Mouse (Mus musculus): Measurements from ENCODE around the gene Abr. TPM values are rescaled to one million over a fixed set of nuclear protein-coding genes. Genes with fewer than 3 reads are reported as not detected.

Abr gene
- polyA plus RNA-seq, 1 experiment, result 8.5 TPM

- Histone ChIP-seq H3K4me3 (replicated peaks) (no peak overlapping the region), H3K4me1 (peaks cover 5% of the 10 kb centered on the region), H3K9me3 (no peaks in the 10 kb centered on the region), H3K27me3 (replicated peaks) (no peaks in the 10 kb centered on the region), H3K36me3 (replicated peaks; ENCODE audit: low read length) (no peaks in the 10 kb centered on the region)
- no peak for TF ChIP-seq GATA1 (IDR thresholded peaks at IDR 0.05; ENCODE audit: borderline replicate concordance, low read length)
- no peak for TF ChIP-seq FLI1 (IDR thresholded peaks at IDR 0.05; ENCODE audit: low read length)
Measured at GRCm38 (mm10) chr11:76381201-76381885, 240.8 kb downstream of the Abr start.

DNA sequence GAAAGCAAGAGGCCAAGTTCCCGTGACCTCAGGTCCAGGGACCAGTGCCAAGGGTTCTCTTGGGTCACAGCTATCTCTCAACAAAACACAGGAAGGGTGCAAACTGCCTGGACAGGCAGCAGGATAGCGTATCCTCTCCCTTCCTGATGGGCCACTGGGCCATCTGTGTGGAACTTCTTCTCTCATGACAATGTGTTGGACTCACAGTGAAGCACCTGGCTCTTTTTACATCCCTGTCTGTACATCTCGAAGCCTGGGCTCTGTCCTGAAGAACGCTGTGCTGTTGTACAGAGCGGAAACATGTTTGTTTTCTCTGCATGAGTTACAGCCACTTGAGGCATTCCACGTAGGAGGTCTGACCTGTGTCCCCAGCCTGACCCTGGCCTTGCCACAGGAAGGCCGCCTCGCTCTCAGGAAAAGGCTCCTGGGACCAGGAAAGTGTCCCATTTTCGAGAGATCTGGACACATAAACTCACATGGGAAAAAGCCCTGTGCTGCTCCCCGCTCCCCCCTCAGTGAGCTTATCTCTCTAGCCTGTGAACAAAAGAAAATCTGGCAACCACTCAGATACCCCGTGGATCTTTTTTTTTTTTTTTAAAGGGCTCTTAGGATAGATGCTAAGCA lies 242.1 kb downstream of the Abr start:
- Histone ChIP-seq H3K9me3 (no peaks in the 10 kb centered on the region), H3K27me3 (replicated peaks) (no peaks in the 10 kb centered on the region), H3K4me1 (peaks cover 5% of the 10 kb centered on the region), H3K36me3 (replicated peaks; ENCODE audit: low read length) (no peaks in the 10 kb centered on the region), H3K4me3 (replicated peaks) (no peak overlapping the region)
- TF ChIP-seq FLI1 (IDR thresholded peaks at IDR 0.05; ENCODE audit: low read length), result no peak
- TF ChIP-seq GATA1 (IDR thresholded peaks at IDR 0.05; ENCODE audit: borderline replicate concordance, low read length), result no peak

DNA sequence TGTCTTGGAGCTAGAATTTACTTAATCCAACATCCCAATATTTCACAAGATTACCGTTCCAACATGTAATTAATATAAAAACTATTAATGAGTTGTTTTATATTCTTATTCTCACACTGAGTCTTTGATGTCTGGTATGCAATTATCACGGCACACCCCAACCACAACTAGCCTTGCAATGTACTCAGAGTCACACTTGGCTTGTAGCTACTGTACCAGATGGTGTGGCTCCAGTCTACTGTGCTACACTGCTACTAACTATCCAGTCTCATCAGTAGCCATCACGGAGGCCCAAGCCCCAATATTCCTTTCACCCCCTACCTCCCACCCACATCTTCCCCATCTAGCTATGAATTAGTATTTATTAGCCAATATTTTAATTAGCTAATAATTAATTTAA lies 245.7 kb downstream of the Abr start:
- peaks cover 11% of the 10 kb centered on the region for H3K4me1 ChIP-seq
- no peak overlapping the region for H3K4me3 ChIP-seq (replicated peaks)
- TF ChIP-seq FLI1 (IDR thresholded peaks at IDR 0.05; ENCODE audit: low read length) (no peak), GATA1 (IDR thresholded peaks at IDR 0.05; ENCODE audit: borderline replicate concordance, low read length) (no peak)
- no peaks in the 10 kb centered on the region for H3K9me3 ChIP-seq
- no peaks in the 10 kb centered on the region for H3K36me3 ChIP-seq (replicated peaks; ENCODE audit: low read length)
- H3K27me3 ChIP-seq (replicated peaks), result peaks cover 3% of the 10 kb centered on the region

GRCm38 (mm10) chr11:76374491-76375185 lies 247.5 kb downstream of the Abr start:
- Histone ChIP-seq H3K27me3 (replicated peaks) (peaks cover 7% of the 10 kb centered on the region), H3K4me3 (replicated peaks) (no peak overlapping the region), H3K4me1 (peaks cover 11% of the 10 kb centered on the region; the same call in 1 of the 2 replicates), H3K9me3 (no peaks in the 10 kb centered on the region), H3K36me3 (replicated peaks; ENCODE audit: low read length) (no peaks in the 10 kb centered on the region)
- TF ChIP-seq GATA1 (IDR thresholded peaks at IDR 0.05; ENCODE audit: borderline replicate concordance, low read length) (no peak), FLI1 (IDR thresholded peaks at IDR 0.05; ENCODE audit: low read length) (no peak)

DNA sequence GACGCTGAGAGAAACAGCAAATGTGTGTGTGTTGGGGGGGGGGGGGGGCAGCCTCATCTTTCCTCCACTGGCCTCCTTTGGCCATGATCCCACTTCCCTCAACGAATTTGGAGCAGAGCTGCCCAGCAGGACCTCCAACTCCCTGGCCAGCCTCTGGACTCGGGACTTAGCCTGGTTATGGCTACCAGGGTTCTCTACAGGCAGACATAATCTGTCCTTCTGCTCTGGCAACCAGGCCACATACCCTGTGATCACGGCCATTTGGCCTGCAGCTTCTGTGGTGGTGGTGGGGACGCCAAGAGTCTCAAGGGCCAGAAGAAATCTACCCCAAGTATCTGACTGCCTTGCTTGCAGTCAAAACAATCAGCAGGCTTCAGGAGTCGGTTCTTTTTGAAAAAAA lies 249.6 kb downstream of the Abr start:
- peaks cover 18% of the 10 kb centered on the region for H3K4me1 ChIP-seq
- no peaks in the 10 kb centered on the region for H3K36me3 ChIP-seq (replicated peaks; ENCODE audit: low read length)
- H3K4me3 ChIP-seq (replicated peaks), result no peak overlapping the region
- peaks cover 7% of the 10 kb centered on the region for H3K27me3 ChIP-seq (replicated peaks)
- H3K9me3 ChIP-seq, result no peaks in the 10 kb centered on the region
- TF ChIP-seq GATA1 (IDR thresholded peaks at IDR 0.05; ENCODE audit: borderline replicate concordance, low read length) (no peak), FLI1 (IDR thresholded peaks at IDR 0.05; ENCODE audit: low read length) (no peak)

DNA sequence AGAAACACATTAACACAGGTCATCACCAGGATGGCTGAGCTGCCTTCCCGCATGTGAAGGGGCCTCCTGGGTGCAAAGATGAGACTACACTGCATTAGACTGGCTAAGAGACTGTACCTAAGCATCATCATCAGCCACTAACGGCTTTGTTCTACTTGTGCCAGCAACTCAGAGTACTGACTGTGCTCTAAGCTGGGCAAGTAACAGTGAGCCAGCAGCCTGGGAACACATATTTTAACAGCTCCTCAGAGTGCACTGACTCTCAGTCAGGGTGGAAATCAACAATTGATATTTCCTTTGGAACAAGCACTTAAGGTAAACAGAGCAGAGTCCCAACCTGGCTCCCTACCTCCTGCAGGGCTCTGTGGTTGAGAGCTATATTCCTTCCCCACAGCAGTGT lies 250.0 kb downstream of the Abr start:
- peaks cover 7% of the 10 kb centered on the region for H3K27me3 ChIP-seq (replicated peaks)
- H3K36me3 ChIP-seq (replicated peaks; ENCODE audit: low read length), result no peaks in the 10 kb centered on the region
- TF ChIP-seq FLI1 (IDR thresholded peaks at IDR 0.05; ENCODE audit: low read length) (no peak), GATA1 (IDR thresholded peaks at IDR 0.05; ENCODE audit: borderline replicate concordance, low read length) (no peak)
- H3K4me3 ChIP-seq (replicated peaks), result no peak overlapping the region
- H3K4me1 ChIP-seq, result peaks cover 22% of the 10 kb centered on the region
- no peaks in the 10 kb centered on the region for H3K9me3 ChIP-seq

GRCm38 (mm10) chr11:76370491-76370890 lies 251.6 kb downstream of the Abr start:
- H3K4me1 ChIP-seq, result peaks cover 30% of the 10 kb centered on the region
- H3K9me3 ChIP-seq, result no peaks in the 10 kb centered on the region
- no peak overlapping the region for H3K4me3 ChIP-seq (replicated peaks)
- peaks cover 7% of the 10 kb centered on the region for H3K27me3 ChIP-seq (replicated peaks)
- H3K36me3 ChIP-seq (replicated peaks; ENCODE audit: low read length), result no peaks in the 10 kb centered on the region
- TF ChIP-seq GATA1 (IDR thresholded peaks at IDR 0.05; ENCODE audit: borderline replicate concordance, low read length), result no peak
- no peak for TF ChIP-seq FLI1 (IDR thresholded peaks at IDR 0.05; ENCODE audit: low read length)

Other genes with a start within 250 kb of the Abr start
- gene Nxn, start 223.2 kb downstream of the Abr start, polyA plus RNA-seq (2012; ENCODE audit: insufficient read depth, low replicate concordance), result 3.6 and 4.1 TPM in 2 replicates
- 4.0 and 29.0 TPM in 2 replicates for gene Timm22, start 215.4 kb downstream of the Abr start, polyA plus RNA-seq (2012; ENCODE audit: insufficient read depth, low replicate concordance)
- not detected in 2 replicates for gene Bhlha9, start 50.2 kb upstream of the Abr start, polyA plus RNA-seq (2012; ENCODE audit: insufficient read depth, low replicate concordance)
- 0.06 TPM in 1 of 2 replicates, not detected in the other for gene Trarg1, start 57.5 kb upstream of the Abr start, polyA plus RNA-seq (2012; ENCODE audit: insufficient read depth, low replicate concordance)
- 1.2 TPM in 1 of 2 replicates, not detected in the other for gene Gosr1, start 141.3 kb upstream of the Abr start, polyA plus RNA-seq (2012; ENCODE audit: insufficient read depth, low replicate concordance)
- 0.40 and 1.0 TPM in 2 replicates for gene Cpd, start 224.7 kb upstream of the Abr start, polyA plus RNA-seq (2012; ENCODE audit: insufficient read depth, low replicate concordance)

Measured in megakaryocyte, embryonic 14.5 days (primary cell).